Mouse (Mus musculus): ENCODE results near the gene Abcc6. TPM values are rescaled to one million over a fixed set of nuclear protein-coding genes. Genes with fewer than 3 reads are reported as not detected.
"Not testable (repeated sequence)": the region's sequence is repeated elsewhere in the genome, so short reads cannot be mapped to it uniquely, and the experiment has no call there.

Gene Abcc6
- polyA plus RNA-seq, 1 experiment from 2014 or later = 0.26 TPM

GRCm38 (mm10) chr7:45933766-45934165 lies 96.3 kb downstream of the Abcc6 start:
- 90% methylated on average over 12 of the region's 12 CpGs for WGBS
- not testable (repeated sequence) for ATAC-seq (ENCODE audit: insufficient number of reproducible peaks, insufficient read depth, low FRiP score, low TSS enrichment, low read depth); H3K9ac ChIP-seq (replicated peaks)

DNA sequence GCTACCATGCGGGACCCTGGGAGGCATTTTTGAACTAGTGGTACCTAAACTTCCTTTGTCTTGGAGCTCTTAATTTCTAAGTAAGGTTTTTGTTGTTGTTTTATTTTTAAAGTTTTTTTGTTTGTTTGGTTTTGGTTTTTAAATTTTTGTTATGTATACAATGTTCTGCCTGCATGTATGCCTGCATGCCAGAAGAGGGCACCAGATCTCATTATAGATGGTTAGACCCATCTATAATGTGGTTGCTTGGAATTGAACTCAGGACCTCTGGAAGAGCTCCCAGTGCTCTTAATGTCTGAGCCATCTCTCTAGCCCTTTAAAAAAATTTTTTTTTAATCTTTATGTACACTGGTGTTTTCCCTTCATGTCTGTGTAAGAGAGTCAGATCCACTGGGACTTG lies 100.4 kb downstream of the Abcc6 start:
- H3K4me2 ChIP-seq = no peak overlapping the region
- no peak overlapping the region for H3K27ac ChIP-seq
- H3K4me1 ChIP-seq (replicated peaks) = 0 out of 2 replicates have a peak, but pooled peaks cover 3% of the 10 kb centered on the region
- H3K9ac ChIP-seq (replicated peaks) = no peak overlapping the region
- no peak overlapping the region for H3K4me3 ChIP-seq (replicated peaks)
- 92% methylated on average over 1 of the region's 1 CpGs for WGBS
- H3K36me3 ChIP-seq = no peaks in the 10 kb centered on the region
- H3K9me3 ChIP-seq = peaks cover 13% of the 10 kb centered on the region; the same call in 1 of the 2 replicates
- ATAC-seq (ENCODE audit: insufficient number of reproducible peaks, insufficient read depth, low FRiP score, low TSS enrichment, low read depth) = no peak
- peaks cover 16% of the 10 kb centered on the region for H3K27me3 ChIP-seq

More at GRCm38 (mm10) chr7:45933766-45934165, 96.3 kb downstream of the Abcc6 start:
- not testable (repeated sequence) for H3K4me1 ChIP-seq (replicated peaks); H3K4me3 ChIP-seq (replicated peaks); H3K4me2 ChIP-seq; H3K36me3 ChIP-seq; H3K27ac ChIP-seq; H3K27me3 ChIP-seq; H3K9me3 ChIP-seq

- H3K9me3 ChIP-seq = peaks cover 13% of the 10 kb centered on the region; the same call in 1 of the 2 replicates
- 13% methylated on average over 20 of the region's 23 CpGs for WGBS
- peak overlapping the region; percentile 38 for H3K4me2 ChIP-seq
- no peak overlapping the region for H3K27ac ChIP-seq
- H3K27me3 ChIP-seq = peaks cover 16% of the 10 kb centered on the region
- H3K36me3 ChIP-seq = no peaks in the 10 kb centered on the region
- no peak overlapping the region for H3K9ac ChIP-seq (replicated peaks)
- 0 out of 2 replicates have a peak, but pooled peaks cover 9% of the 10 kb centered on the region for H3K4me1 ChIP-seq (replicated peaks)
- no peak for ATAC-seq (ENCODE audit: insufficient number of reproducible peaks, insufficient read depth, low FRiP score, low TSS enrichment, low read depth)
- H3K4me3 ChIP-seq (replicated peaks) = peak overlapping the region; percentile 11
These were observed 101.3 kb downstream of the Abcc6 start for GRCm38 (mm10) chr7:45928626-45929295.

GRCm38 (mm10) chr7:45924429-45924816 lies 105.7 kb downstream of the Abcc6 start:
- peak overlapping the region; percentile 87; the same call in 1 of the 2 replicates for H3K27ac ChIP-seq
- H3K27me3 ChIP-seq = peaks cover 16% of the 10 kb centered on the region
- peak overlapping the region; percentile 40 for H3K4me3 ChIP-seq (replicated peaks)
- no peak for ATAC-seq (ENCODE audit: insufficient number of reproducible peaks, insufficient read depth, low FRiP score, low TSS enrichment, low read depth)
- H3K9me3 ChIP-seq = peaks cover 4% of the 10 kb centered on the region; the same call in 1 of the 2 replicates
- H3K4me2 ChIP-seq = peak overlapping the region; percentile 57
- peaks cover 37% of the 10 kb centered on the region for H3K4me1 ChIP-seq (replicated peaks)
- 0 out of 2 replicates have a peak overlapping the region, but pooled peaks have one; percentile 34 for H3K9ac ChIP-seq (replicated peaks)
- WGBS = 13% methylated on average over 14 of the region's 14 CpGs
- no peaks in the 10 kb centered on the region for H3K36me3 ChIP-seq

DNA sequence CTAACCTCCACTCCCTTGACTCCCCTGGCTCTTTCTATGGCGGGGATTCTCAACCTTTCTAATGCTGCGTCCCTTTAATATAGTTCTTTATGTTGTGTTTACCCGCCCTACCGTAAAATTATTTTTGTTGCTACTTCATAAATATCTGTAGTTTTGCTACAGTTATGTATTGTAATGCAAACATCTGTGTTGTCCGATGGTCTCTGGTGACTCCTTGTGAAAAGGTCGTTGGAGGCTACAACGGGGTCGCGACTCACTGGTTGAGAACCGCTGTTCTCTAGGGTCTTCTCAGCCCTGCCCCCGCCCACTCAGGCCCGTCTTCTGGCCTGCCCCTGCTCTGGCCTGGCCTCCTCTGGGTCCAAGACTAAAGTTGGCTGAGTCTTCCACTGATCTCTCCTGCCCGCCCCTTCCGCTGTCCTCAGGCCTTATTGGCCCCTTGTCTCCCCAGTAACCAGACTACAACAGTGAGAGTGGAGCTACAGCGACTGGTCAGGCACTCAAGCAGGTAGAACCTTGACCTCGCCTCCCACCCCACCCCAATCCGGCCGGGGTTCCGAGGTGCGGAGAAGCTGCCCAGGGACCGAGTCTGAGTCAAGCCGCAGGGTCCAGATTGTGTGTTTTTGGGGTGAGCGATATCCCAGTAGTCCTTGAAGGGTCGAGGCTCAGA lies 106.2 kb downstream of the Abcc6 start, which contains the start of gene Ccdc114:
Gene Ccdc114 (plus strand): TSS at position 311 of the 667 bp plus-strand sequence.
- WGBS = 6% methylated on average over 24 of the region's 24 CpGs
- H3K9ac ChIP-seq (replicated peaks) = peak within 1 kb of the TSS; percentile 44; the same call in 1 of the 2 replicates
- peak; percentile 28; the same call in 1 of the 2 replicates for ATAC-seq (ENCODE audit: insufficient number of reproducible peaks, insufficient read depth, low FRiP score, low TSS enrichment, low read depth)

DNA sequence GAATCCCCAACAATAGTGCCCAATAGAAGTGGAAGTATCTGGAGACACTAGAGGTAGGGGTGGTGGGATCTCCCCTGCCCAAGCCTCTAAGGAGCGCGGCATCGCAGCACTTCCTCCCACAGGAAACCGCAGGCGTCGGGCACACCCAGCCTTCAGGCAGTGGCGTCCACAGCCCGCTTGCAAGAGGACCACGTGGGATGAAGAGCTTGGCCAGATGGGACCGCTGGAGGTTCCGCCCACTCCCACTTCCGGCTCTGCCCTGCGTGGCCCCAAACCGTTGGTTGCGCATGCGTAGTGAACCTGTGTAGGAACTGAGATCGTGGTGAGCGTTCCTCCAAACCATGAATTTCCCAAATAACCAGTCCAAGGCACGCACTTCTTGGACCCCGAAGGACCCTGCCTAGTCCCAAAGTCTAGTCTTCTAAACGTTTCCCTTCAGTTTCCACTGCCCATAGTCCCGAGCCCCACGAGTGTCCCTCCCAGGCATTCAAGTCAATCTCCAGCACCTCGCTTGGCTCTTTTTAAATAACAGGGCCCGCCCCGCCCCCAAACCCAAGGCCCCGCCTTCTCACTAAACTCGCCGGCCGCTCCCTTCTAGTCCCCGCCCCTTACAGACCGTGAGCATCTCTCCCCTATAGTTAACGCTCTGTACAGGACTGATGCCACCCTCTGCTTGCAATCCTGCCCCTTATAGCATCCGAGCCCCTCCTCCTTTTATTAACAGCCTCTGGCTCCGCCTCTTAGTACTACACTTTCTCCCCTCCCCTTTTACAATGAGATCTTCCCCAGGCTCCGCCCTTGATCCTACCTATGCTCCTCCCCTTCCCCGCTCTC lies 107.0 kb downstream of the Abcc6 start:
- Histone ChIP-seq H3K36me3 (peaks cover 4% of the 10 kb centered on the region; the same call in 1 of the 2 replicates), H3K4me1 (replicated peaks) (peaks cover 38% of the 10 kb centered on the region), H3K9ac (replicated peaks) (peak overlapping the region; percentile 44; the same call in 1 of the 2 replicates), H3K4me2 (peak overlapping the region; percentile 57), H3K27ac (peak overlapping the region; percentile 87), H3K9me3 (peaks cover 4% of the 10 kb centered on the region; the same call in 1 of the 2 replicates), H3K27me3 (peaks cover 7% of the 10 kb centered on the region), H3K4me3 (replicated peaks) (peak overlapping the region; percentile 40)
- WGBS = under 1% methylated on average over 37 of the region's 37 CpGs
- peak; percentile 79 for ATAC-seq (ENCODE audit: insufficient number of reproducible peaks, insufficient read depth, low FRiP score, low TSS enrichment, low read depth)

More for the DNA sequence above, 106.2 kb downstream of the Abcc6 start, which contains the start of gene Ccdc114:
- Histone ChIP-seq H3K27ac (peak within 1 kb of the TSS; percentile 87), H3K4me2 (peak within 1 kb of the TSS; percentile 57), H3K9me3 (peaks cover 4% of the 10 kb centered on the region; the same call in 1 of the 2 replicates), H3K27me3 (peaks cover 12% of the 10 kb centered on the region), H3K4me1 (replicated peaks) (peaks cover 39% of the 10 kb centered on the region), H3K36me3 (peaks cover 4% of the 10 kb centered on the region; the same call in 1 of the 2 replicates), H3K4me3 (replicated peaks) (peak within 1 kb of the TSS; percentile 40)

DNA sequence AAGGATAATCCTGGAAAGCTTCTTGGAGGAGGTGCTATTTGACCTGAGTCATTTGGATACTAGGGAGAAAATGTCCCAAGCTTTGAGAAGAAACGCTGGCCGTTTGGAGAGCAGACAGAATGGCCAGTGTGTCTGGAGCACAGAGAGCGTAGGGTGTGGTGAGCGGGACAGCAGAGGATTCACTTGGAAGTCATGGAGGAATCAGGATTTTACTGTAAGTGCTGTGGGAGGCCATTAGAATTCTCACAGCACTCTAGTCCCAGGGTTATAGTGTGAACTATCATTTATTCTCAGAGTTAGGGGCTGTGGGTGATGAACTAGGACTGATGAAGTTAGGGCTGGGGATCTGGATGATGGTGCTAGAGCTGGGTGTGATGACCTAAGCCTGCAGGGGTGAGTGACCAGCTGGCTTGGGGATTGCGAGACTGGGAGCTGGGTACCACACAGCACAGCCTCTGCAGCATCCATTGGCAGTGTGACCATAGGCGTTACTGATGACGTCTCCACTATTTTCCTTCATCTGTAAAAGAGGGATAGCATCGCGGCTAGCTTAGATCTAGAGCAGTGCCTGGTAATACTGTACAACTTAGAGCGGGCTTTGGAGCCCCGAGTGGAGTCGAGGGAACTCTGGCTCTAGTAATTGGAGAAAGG lies 108.0 kb downstream of the Abcc6 start:
- Histone ChIP-seq H3K9me3 (peaks cover 4% of the 10 kb centered on the region; the same call in 1 of the 2 replicates), H3K4me3 (replicated peaks) (no peak overlapping the region), H3K4me1 (replicated peaks) (peaks cover 49% of the 10 kb centered on the region), H3K36me3 (peaks cover 4% of the 10 kb centered on the region; the same call in 1 of the 2 replicates), H3K27ac (peak overlapping the region; percentile 87), H3K9ac (replicated peaks) (no peak overlapping the region), H3K4me2 (peak overlapping the region; percentile 57), H3K27me3 (no peaks in the 10 kb centered on the region)
- 85% methylated on average over 12 of the region's 12 CpGs for WGBS
- no peak for ATAC-seq (ENCODE audit: insufficient number of reproducible peaks, insufficient read depth, low FRiP score, low TSS enrichment, low read depth)

DNA sequence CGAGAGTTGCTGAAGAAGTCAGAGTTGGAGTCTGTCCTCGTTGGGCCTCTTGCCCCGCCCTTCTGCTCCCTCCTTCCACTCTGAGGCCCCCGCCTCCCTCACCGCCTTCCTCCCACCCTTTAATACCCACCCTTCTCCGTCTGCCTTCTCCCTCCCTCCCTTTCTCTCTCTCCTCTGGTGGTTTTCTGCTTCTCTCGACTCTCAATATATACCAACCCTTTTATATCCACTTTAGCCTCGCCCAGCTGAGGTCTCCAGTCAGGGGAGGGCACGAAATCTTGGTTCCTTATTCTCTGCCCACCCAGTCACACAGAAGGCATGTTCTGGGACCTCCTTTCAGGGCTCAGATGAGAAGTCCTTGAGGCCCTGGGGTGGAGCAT lies 108.9 kb downstream of the Abcc6 start, which contains the start of gene Emp3:
Gene Emp3 (minus strand): TSS at position 163 of the 380 bp plus-strand sequence.
- no peak for ATAC-seq (ENCODE audit: insufficient number of reproducible peaks, insufficient read depth, low FRiP score, low TSS enrichment, low read depth)
- 38% methylated on average over 9 of the region's 9 CpGs for WGBS
- H3K4me2 ChIP-seq = peak within 1 kb of the TSS; percentile 57
- H3K27me3 ChIP-seq = no peaks in the 10 kb centered on the region
- H3K36me3 ChIP-seq = peaks cover 4% of the 10 kb centered on the region; the same call in 1 of the 2 replicates
- H3K27ac ChIP-seq = peak within 1 kb of the TSS; percentile 87
- H3K9ac ChIP-seq (replicated peaks) = peak within 1 kb of the TSS; percentile 48
- H3K4me3 ChIP-seq (replicated peaks) = peak within 1 kb of the TSS; percentile 37
- peaks cover 55% of the 10 kb centered on the region for H3K4me1 ChIP-seq (replicated peaks)
- H3K9me3 ChIP-seq = peaks cover 4% of the 10 kb centered on the region; the same call in 1 of the 2 replicates

DNA sequence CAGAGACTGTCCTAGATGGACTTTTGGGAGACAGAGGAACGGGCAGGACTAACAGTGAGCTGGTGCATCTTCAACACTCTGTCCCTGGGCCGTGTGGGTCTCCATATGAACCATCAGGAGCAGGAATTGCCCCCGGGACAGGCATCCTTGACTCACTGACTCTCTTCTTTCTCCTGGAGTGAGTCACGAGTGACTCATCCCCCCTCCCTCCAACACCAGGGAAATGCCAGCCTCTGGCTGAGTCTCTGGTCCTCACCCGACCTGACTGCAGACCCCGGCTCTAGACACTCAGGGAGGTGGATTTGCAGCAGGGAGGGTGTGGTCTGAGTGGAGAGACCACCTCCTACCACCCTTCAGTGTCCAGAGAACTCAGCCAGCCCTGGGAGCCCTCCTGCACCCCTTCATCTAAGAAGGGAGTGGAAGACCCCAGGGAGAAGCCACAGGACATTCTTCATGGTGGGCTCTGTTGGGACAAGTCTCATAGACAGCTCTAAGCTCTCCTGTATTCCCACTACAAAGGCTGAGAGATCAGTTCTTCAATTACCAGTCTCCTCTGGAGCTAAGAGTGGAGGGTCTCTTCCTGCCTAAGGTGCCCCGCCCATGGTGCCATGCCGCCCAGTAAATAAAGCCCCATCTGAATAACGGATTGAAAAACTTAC lies 109.4 kb downstream of the Abcc6 start:
- H3K4me1 ChIP-seq (replicated peaks) = peaks cover 60% of the 10 kb centered on the region
- peaks cover 4% of the 10 kb centered on the region; the same call in 1 of the 2 replicates for H3K36me3 ChIP-seq
- peak overlapping the region; percentile 37 for H3K4me3 ChIP-seq (replicated peaks)
- H3K9ac ChIP-seq (replicated peaks) = peak overlapping the region; percentile 48
- 35% methylated on average over 9 of the region's 9 CpGs for WGBS
- peaks cover 4% of the 10 kb centered on the region; the same call in 1 of the 2 replicates for H3K9me3 ChIP-seq
- peak overlapping the region; percentile 56 for H3K4me2 ChIP-seq
- H3K27me3 ChIP-seq = no peaks in the 10 kb centered on the region
- H3K27ac ChIP-seq = peak overlapping the region; percentile 76
- no peak for ATAC-seq (ENCODE audit: insufficient number of reproducible peaks, insufficient read depth, low FRiP score, low TSS enrichment, low read depth)
